Mouse (Mus musculus): ENCODE results near the gene Eogt.

Eogt gene

DNA sequence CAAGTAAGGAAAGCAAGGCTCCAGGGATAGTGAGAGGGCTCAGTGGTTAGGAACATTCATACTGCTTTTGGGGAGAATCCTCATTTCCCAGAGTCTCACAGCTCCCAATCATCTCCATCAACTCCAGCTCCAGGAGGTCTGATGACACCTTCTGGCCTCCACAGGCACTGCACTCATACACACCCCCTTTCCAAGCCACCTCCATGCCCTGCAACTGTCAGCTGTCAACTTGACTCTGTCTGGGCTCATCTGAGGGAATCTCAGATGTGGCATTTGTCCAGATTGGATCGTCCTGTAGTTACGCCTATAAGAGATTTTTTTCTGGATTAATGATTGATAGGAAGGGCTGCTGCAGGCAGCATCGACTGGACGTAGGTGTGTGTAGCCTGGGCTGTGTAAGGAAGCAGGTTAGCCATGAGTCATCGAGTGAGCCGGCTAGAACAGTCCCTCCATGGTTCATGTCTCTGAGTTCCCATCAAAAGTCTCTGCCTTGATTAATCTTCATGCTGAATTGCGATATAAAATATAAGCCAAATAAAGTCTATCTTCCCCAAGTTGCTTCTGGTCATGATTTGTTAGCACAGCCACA, 44.6 kb downstream of the Eogt start:
- peak; percentile 21 for DNase-seq

DNA sequence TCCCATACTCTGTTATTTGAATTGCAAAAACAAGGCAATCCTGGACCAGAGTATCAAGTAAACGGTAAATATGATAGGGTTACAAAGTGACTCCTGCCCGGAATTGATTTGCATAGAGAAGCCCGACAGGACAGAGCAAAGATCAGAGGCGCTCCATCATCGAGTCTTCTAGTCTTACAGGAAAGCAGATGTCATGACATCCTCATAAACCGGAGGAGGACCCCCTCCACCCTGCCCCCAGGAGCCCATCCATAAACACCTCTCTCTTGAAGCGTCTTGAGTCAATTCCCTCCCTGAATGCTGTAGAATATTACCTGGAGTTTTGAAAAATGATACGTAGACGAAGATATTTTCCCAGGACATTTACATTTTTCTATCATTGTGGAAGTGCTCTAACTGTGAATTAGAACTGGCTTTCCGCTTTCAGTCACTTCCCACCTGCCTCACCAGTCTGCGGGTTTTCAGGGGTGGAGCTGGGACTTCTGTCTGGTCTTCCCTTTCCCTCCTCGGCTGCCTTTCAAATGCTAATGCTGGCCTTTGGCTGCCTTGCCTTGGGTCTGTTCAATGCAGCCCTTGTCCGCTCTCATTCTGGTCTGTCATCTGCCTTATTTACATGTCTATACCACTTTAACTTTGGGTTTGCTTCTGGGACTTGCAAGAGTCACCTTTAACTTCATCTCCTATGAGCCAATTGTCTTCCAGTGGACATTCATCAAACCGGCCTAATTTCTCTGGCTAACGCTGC, 46.9 kb downstream of the Eogt start:
- DNase-seq: no peak

DNA sequence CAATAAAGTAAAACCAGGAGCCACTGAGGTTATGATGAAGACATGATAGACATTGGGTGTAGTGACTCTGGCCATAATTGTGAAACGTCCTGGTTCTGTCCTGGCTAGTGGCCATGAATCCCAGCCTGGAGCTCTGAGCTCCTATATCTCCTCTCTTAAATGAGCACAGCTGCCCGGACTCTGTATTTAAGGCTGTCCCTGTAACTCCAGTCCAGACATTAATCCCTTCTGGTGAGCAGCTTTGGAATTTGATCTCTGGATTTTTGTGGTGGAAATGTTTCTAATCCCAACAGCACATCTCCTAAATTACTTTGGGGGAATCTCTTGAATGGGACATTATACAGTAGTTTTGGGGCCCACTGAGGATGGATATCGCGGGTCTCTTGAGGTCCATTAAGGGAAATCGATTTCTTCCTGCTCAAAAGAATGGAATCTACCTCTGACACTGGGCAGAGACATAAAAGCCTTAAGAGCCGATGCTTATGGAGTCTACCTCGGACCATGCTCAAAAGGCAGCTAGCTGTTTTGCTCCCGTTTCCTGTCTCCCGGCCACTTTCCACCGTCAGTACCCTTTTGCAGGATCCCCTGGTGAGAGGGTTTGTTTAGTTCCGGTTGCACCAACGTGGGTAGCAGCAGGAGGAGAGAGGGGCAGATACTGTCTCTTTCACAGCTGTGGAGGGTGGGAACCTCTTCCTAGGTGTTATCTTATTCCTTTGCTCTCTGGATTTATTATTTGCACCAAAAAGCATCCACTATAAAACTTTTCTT, 47.6 kb downstream of the Eogt start:
- DNase-seq: peak; percentile 28

DNA sequence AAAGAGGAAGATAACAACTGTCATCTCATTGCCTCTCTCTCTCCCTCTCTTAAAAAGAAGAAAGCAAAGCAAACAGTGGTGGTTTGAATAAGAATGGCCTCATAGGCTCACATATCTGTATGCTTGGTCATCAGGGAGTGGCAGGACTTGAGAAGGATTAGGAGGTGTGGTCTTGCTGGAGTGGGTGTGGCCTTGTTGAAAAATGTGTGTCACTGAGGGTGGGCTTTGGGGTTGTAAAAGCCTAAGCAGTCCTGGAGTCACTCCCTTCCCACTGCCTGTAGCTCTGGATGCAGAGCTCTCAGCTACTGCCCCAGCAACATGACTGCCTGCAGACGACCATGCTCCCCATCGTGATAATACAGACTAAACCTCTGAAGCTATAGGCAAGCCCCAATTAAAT, 66.6 kb downstream of the Eogt start:
- DNase-seq: no peak

DNA sequence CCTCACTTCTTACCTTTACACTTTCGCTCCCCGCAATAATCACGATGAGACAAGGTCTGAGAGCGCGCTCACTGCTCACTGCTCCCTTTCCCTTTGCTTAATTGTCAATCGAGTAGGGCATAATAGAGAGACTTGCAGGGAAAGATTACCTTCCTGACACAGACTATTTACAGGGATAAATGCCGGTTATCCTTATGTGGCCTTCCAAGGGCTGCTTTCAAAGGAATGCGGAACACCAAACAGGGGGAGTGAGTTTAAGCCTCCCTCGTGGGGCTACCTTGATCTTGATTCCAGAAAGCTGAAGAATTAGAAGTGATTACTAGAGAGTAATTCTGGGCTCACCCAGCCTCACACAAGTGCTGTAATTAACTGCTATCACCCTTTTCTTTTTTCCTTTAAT, 69.0 kb downstream of the Eogt start:
- no peak for DNase-seq

DNA sequence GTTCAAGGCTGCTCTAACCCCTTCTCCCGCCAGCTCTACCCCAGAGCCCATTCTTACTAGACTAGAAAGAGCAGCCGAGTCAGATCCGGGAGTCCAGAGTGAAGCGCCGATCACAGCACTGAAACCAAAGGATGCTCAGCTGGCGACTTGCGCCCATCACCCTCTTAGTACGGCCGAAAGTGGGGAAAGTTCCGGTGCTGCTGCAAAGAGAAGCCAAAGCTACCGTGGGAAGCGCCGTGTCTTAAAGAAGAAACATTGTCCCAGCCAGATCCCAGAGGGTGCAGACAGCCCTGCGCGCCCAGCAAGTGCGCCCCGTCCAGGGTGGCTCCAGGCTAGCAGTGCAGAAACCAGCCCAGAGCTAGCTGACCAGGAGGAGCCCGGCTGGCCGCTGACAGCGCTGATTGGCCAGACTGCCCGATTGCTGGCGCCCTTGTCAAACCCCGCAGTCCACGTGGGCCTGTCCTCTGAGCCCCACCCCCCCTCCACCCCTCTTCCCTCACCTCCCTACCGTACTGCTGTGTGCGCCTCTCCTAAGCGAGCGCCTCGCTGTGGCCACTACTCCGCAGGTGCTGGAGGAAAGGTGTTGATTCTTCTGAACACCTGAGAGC, 88.8 kb downstream of the Eogt start, which contains the start of gene Fam19a4:
Fam19a4 (minus strand) TSS at position 340 of the 608 bp plus-strand sequence.
- DNase-seq: peak; percentile 60
